Mouse (Mus musculus) kidney, embryonic 15.5 days (tissue): ENCODE results near the gene 3110082I17Rik. TPM values are rescaled to one million over a fixed set of nuclear protein-coding genes. Genes with fewer than 3 reads are reported as not detected.

Experiments used
- ATAC-seq: fragments of 200-750 bp; cut with Nextera tagmentation; replicated peaks from 2 replicates; pipeline ENCODE4 v1.8.0; 2017; ENCODE audit warnings: moderate TSS enrichment; ENCODE audit not compliant: low FRiP score
- H3K27ac ChIP-seq: fragments of 300-500 bp; sonication (generic); 2 replicates; pipeline ENCODE4 v1.5.1; 2015; ENCODE audit warnings: mild to moderate bottlenecking, inconsistent platforms
- H3K27me3 ChIP-seq: fragments of 300-500 bp; sonication (generic); 2 replicates; pipeline ENCODE4 v1.6.1; 2015; ENCODE audit warnings: inconsistent platforms
- H3K36me3 ChIP-seq: fragments of 300-500 bp; sonication (generic); 2 replicates; pipeline ENCODE4 v1.6.1; 2015; ENCODE audit warnings: inconsistent platforms
- H3K4me1 ChIP-seq: fragments of 300-500 bp; sonication (generic); 2 replicates; pipeline ENCODE4 v1.6.1; 2015; ENCODE audit warnings: inconsistent platforms
- H3K4me2 ChIP-seq: fragments of 300-500 bp; sonication (generic); 2 replicates; pipeline ENCODE4 v1.6.1; 2015; ENCODE audit warnings: moderate library complexity, mild to moderate bottlenecking, inconsistent platforms
- H3K4me3 ChIP-seq: fragments of 300-500 bp; sonication (generic); replicated peaks from 2 replicates; pipeline ENCODE4 v1.5.1; 2015; ENCODE audit warnings: mild to moderate bottlenecking, inconsistent platforms
- H3K9ac ChIP-seq: fragments of 300-500 bp; sonication (generic); 2 replicates; pipeline ENCODE4 v1.6.1; 2015; ENCODE audit warnings: mild to moderate bottlenecking, inconsistent platforms
- H3K9me3 ChIP-seq: fragments of 300-500 bp; sonication (generic); replicated peaks from 2 replicates; pipeline ENCODE4 v1.6.1; 2016; ENCODE audit warnings: inconsistent platforms
- WGBS: fragments of 180-500 bp; shearing (Covaris S2); methylation state at CpG from one replicate; pipeline ENCODE4 v1.1.7; 2015; ENCODE audit warnings: mixed read lengths; 5-methylcytosine and 5-hydroxymethylcytosine counted together
- polyA plus RNA-seq: library from polyadenylated mRNA; unstranded; fragments of >200 nt; fragmentation: Nextera tagmentation; extraction: Ambion mirVana; gene quantifications from 2 replicates; pipeline ENCODE4 v1.2.1, GENCODE M21; 2015

3110082I17Rik gene
- polyA plus RNA-seq, 1 experiment from 2014 or later, result 43.3 TPM

DNA sequence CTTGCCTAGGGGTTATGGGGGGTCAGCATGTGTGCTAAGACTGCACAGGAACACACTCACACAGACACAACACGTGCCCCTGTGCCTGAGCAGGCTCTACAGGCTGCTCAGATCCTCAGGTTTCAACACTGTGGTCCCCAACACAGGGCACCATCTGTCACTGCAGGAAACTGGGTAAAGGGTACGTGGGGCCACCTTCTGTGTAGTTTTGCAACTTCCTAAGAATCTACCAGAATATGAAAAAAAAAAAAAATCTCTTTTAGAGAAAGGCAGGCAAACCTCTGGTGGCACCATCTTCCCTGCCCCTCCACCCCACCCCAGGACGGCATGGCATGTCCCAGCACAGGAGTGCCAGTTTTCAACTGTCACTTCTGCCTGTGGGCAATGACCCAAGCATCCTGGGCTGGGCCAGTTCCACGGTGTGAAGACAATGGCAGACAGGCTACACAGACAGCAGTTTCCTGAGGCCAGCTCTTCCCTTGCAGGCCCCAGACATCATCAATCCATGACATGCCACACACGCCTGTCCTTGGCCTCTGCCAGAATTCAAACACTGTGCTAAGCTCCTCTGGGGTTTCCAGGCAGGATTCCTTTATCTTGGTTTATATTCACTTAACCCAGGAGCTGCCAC is 11.1 kb downstream of the 3110082I17Rik start:
- H3K36me3 ChIP-seq, result peaks cover 14% of the 10 kb centered on the region
- H3K9ac ChIP-seq, result no peak overlapping the region
- H3K4me1 ChIP-seq, result peaks cover 22% of the 10 kb centered on the region
- peak overlapping the region; percentile 57 for H3K27ac ChIP-seq
- H3K9me3 ChIP-seq, result no peaks in the 10 kb centered on the region
- 33% methylated on average over 5 of the region's 5 CpGs for WGBS
- peak; percentile 57 for ATAC-seq
- H3K4me3 ChIP-seq, result no peak overlapping the region
- no peak overlapping the region for H3K4me2 ChIP-seq
- H3K27me3 ChIP-seq, result no peaks in the 10 kb centered on the region

DNA sequence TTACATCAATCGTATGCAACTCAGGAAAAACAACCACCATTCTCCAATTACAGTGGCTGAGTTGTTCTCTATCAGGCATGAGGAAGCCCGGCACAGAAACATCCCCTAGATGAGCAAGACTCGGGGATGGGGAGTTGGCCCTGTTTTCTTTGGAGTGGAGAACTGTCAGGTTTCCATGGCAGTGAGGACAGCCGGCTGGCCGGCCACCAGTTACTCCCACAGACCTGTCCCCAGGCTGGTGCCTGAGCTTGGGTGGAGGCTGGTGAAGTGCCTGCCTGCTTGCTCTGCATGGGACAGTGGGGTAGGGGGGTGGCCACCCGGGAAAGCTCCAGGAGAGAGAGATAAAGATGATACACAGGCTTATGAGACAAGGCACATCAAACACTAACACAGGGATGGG is 12.3 kb downstream of the 3110082I17Rik start:
- H3K9ac ChIP-seq, result no peak overlapping the region
- H3K4me3 ChIP-seq, result no peak overlapping the region
- no peak for ATAC-seq
- no peaks in the 10 kb centered on the region for H3K9me3 ChIP-seq
- peaks cover 24% of the 10 kb centered on the region for H3K4me1 ChIP-seq
- no peaks in the 10 kb centered on the region for H3K27me3 ChIP-seq
- peak overlapping the region; percentile 54; the same call in 1 of the 2 replicates for H3K27ac ChIP-seq
- peaks cover 10% of the 10 kb centered on the region; the same call in 1 of the 2 replicates for H3K36me3 ChIP-seq
- 35% methylated on average over 6 of the region's 6 CpGs for WGBS
- no peak overlapping the region for H3K4me2 ChIP-seq

DNA sequence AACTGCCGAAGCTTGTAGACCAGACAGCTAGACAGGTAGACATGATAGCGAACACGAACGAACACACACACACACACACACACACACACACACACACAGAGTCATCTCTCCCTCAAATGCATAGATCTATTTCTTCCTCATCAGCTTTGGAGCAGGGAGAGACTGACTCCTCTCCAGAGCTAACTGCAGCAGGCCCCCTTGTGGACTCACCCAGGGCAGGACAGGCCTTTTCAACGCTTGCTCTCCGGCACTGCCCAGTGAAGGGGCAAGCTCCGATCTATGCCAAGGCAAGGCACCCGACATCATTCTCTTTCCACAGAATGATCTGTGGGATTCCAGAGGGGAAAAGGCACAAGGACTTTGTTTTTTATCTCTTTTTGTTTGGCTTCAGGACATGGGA is 15.1 kb downstream of the 3110082I17Rik start:
- H3K9ac ChIP-seq, result no peak overlapping the region
- WGBS, result 77% methylated on average over 8 of the region's 8 CpGs

DNA sequence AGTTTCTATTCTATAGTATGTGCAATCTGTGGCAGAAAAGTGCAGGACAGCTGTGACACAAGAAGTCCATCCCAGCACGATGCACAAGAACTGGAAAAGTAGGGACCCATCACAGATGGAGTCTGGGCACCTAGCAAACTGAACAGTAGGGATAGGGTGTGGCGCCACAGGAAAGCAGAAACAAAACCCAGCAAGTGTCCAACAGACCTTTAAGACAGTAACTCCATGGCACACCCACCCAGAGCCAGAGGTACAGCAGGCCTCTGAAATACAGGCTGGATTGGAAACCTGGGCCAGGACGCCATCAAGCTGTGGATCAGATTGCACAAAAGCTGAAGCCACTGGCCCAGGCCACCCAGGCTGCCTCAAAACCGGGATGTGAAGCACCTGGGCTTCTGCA is 17.4 kb downstream of the 3110082I17Rik start:
- no peaks in the 10 kb centered on the region for H3K9me3 ChIP-seq
- H3K36me3 ChIP-seq, result no peaks in the 10 kb centered on the region
- whole genome bisulfite sequencing, result 58% methylated on average over 4 of the region's 4 CpGs
- H3K9ac ChIP-seq, result no peak overlapping the region
- peaks cover 15% of the 10 kb centered on the region for H3K4me1 ChIP-seq
- no peak overlapping the region for H3K4me3 ChIP-seq
- no peak overlapping the region for H3K27ac ChIP-seq
- no peak overlapping the region for H3K4me2 ChIP-seq
- H3K27me3 ChIP-seq, result no peaks in the 10 kb centered on the region
- no peak for ATAC-seq

More for the DNA sequence above, 15.1 kb downstream of the 3110082I17Rik start:
- H3K4me1 ChIP-seq, result peaks cover 34% of the 10 kb centered on the region
- H3K4me2 ChIP-seq, result no peak overlapping the region
- H3K4me3 ChIP-seq, result no peak overlapping the region
- H3K27me3 ChIP-seq, result no peaks in the 10 kb centered on the region
- H3K9me3 ChIP-seq, result no peaks in the 10 kb centered on the region
- ATAC-seq, result no peak
- H3K36me3 ChIP-seq, result no peaks in the 10 kb centered on the region
- H3K27ac ChIP-seq, result no peak overlapping the region

DNA sequence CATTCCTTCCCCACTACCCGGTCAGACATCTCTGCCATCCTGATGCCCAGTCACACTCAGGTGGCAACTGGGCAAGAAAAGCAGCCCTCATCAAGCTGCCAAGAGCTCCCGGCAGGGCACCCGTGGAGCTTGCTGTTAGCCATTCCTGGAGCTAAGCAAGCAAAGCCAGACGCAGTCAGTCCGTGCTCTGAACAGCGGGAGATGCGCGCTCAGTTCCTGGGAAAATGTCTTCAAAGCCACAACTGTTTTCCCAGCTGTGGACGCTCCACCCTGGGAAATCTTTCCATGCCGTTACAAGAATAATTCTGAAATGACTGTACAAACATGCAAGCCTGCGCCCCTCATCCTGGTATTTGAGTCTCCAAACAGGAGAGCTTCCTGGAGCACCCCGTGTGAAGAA is 17.9 kb downstream of the 3110082I17Rik start:
- Histone ChIP-seq H3K4me3 (no peak overlapping the region), H3K27me3 (no peaks in the 10 kb centered on the region), H3K27ac (no peak overlapping the region), H3K4me2 (no peak overlapping the region), H3K9me3 (no peaks in the 10 kb centered on the region), H3K36me3 (no peaks in the 10 kb centered on the region), H3K9ac (no peak overlapping the region), H3K4me1 (peaks cover 12% of the 10 kb centered on the region; the same call in 1 of the 2 replicates)
- 64% methylated on average over 12 of the region's 12 CpGs for WGBS
- ATAC-seq, result no peak

DNA sequence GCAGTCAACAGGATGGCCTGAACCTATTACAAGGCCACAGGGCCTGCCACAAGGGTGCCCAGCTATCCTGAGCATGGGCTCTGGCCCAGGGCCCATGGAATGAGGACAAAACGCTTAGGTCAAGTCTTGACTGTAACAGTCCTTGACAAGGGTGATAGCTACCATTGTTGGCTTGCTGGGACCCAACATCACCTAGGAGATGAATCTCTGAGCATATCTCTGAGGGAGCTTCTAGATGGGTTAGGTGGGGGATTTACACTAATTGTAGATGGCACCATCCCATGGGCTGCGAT is 18.7 kb downstream of the 3110082I17Rik start:
- 88% methylated on average over 2 of the region's 2 CpGs for WGBS
- peaks cover 5% of the 10 kb centered on the region; the same call in 1 of the 2 replicates for H3K36me3 ChIP-seq
- no peak overlapping the region for H3K9ac ChIP-seq
- ATAC-seq, result no peak
- no peaks in the 10 kb centered on the region for H3K27me3 ChIP-seq
- H3K4me2 ChIP-seq, result no peak overlapping the region
- H3K27ac ChIP-seq, result no peak overlapping the region
- no peak overlapping the region for H3K4me3 ChIP-seq
- H3K4me1 ChIP-seq, result peaks cover 12% of the 10 kb centered on the region; the same call in 1 of the 2 replicates
- no peaks in the 10 kb centered on the region for H3K9me3 ChIP-seq

DNA sequence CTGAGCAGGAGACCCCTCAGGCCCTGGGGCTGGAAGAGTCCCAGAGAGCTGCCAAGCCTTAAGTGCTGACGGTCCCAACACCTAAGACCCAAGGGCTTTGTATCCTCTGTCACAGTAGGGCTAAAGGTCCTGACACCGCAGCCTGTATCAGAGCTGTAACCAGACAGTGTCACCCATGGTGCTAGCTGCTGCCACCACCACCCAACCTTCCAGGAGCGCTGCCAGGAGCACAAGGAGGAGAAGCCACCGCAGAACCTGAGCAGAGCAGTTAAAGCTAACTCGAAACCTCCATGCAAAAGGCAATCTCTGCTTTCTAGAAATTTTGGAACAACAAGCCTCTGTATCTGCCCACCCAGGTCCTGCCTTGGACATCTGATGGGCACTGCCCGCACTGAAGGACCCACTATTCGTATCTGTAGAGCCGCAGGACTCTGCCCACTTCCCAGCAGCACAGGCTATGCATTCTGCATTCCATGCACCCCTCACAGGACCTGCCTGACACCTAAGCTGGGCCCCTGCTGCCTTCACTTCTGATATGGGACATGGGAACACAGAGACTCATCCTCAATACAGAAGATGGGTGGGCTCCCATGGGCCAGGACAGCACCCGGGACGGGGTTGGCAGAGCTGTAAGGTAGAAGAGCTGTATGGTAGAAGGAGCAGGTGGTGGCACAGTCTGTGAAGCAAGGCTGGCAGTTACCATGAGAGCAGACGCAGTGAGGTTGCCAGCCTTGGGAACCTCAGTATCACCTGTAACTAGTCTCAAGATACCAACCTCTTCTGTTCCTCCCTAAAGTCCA is 19.2 kb downstream of the 3110082I17Rik start:
- H3K9ac ChIP-seq, result no peak overlapping the region
- no peaks in the 10 kb centered on the region for H3K27me3 ChIP-seq
- no peak overlapping the region for H3K4me2 ChIP-seq
- H3K36me3 ChIP-seq, result peaks cover 7% of the 10 kb centered on the region; the same call in 1 of the 2 replicates
- H3K4me1 ChIP-seq, result peaks cover 12% of the 10 kb centered on the region; the same call in 1 of the 2 replicates
- 96% methylated on average over 11 of the region's 11 CpGs for WGBS
- H3K9me3 ChIP-seq, result no peaks in the 10 kb centered on the region
- no peak for ATAC-seq
- no peak overlapping the region for H3K4me3 ChIP-seq
- no peak overlapping the region for H3K27ac ChIP-seq

DNA sequence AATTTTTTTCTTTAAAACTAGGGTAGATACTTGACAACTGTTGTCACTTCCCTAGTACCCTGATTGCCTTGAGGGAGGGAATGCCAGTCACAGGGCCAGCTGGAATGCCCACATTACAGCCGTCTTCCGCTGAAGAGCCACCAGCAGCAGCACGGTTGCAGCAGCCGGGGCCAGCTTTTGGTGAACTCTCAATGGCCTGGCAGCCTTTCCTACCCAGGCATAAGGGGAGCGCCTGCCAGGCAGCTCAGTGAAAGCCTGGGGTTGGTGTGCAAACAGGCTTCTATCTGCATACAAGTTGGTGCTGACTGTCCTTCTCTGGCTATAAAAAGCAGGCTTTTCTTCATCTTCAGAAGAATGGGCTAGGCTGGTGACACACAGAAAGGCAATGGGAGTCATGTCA is 19.9 kb downstream of the 3110082I17Rik start:
- H3K9me3 ChIP-seq, result no peaks in the 10 kb centered on the region
- H3K4me2 ChIP-seq, result no peak overlapping the region
- peaks cover 13% of the 10 kb centered on the region; the same call in 1 of the 2 replicates for H3K4me1 ChIP-seq
- no peaks in the 10 kb centered on the region for H3K27me3 ChIP-seq
- no peak overlapping the region for H3K4me3 ChIP-seq
- peaks cover 7% of the 10 kb centered on the region; the same call in 1 of the 2 replicates for H3K36me3 ChIP-seq
- 82% methylated on average over 5 of the region's 5 CpGs for WGBS
- no peak overlapping the region for H3K27ac ChIP-seq
- ATAC-seq, result no peak
- H3K9ac ChIP-seq, result no peak overlapping the region

DNA sequence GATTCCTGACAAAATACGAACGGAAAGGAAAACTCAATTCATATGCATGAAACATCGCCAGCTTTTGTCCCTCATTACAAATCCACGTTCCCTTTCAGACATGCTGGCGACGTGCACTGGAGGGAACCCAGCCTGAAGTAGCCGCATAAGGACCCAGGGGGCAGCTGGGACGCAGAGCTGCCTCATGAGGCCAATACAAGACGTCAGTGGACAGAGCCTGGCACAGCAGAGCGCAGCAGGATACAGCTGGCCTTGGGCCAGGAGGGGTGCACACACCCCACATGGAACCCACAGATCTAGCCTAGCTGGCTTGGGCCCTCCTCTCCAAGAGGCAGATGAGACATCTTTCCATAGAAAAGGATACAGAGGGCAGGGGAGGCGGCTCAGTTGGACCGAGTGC is 21.9 kb downstream of the 3110082I17Rik start:
- Histone ChIP-seq H3K27ac (no peak overlapping the region), H3K4me3 (no peak overlapping the region), H3K27me3 (no peaks in the 10 kb centered on the region), H3K9ac (no peak overlapping the region), H3K4me1 (peaks cover 25% of the 10 kb centered on the region), H3K9me3 (no peaks in the 10 kb centered on the region), H3K36me3 (peaks cover 7% of the 10 kb centered on the region; the same call in 1 of the 2 replicates), H3K4me2 (no peak overlapping the region)
- WGBS, result 89% methylated on average over 12 of the region's 12 CpGs
- no peak for ATAC-seq

DNA sequence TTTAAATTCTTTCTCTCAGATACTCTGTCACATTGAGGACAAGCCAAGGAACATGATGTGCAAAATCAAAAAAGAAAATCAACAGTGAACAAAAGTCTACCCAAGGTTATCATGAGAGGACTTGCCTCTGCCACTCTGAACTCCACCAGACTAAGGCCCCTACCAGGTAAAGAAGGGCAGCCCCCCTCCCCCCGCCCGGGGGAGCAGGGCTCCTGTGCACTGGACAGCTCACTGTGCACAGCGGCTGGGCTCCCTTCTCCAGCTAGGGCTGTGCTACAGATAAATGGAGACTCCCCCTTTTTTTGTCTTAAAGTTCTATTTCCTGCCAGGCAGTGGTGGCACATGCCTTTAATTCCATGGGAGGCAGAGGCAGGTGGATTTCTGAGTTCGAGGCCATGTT is 22.6 kb downstream of the 3110082I17Rik start:
- H3K27ac ChIP-seq, result no peak overlapping the region
- H3K9ac ChIP-seq, result no peak overlapping the region
- peaks cover 23% of the 10 kb centered on the region for H3K4me1 ChIP-seq
- no peaks in the 10 kb centered on the region for H3K9me3 ChIP-seq
- no peaks in the 10 kb centered on the region for H3K27me3 ChIP-seq
- 89% methylated on average over 4 of the region's 4 CpGs for WGBS
- ATAC-seq, result no peak
- H3K4me2 ChIP-seq, result no peak overlapping the region
- peaks cover 7% of the 10 kb centered on the region; the same call in 1 of the 2 replicates for H3K36me3 ChIP-seq
- H3K4me3 ChIP-seq, result no peak overlapping the region

DNA sequence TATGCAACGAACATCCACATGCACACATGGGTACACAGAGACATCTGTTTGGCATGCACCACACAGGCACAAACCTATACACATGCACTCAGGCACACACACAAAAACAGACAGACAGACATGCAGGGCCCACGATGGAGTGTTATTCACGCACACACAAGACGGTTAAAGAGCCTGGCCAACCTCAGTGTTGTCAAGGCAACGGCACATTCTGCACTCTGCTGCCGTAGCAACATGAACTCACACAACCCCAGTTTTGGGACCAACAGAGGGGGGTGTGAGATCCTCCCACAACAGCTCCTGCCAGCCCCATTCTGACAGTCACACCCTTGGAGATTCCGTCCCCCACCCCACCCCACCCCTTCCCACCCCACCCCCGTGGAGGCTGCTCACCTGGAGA is 25.4 kb downstream of the 3110082I17Rik start:
- H3K4me1 ChIP-seq, result peaks cover 42% of the 10 kb centered on the region
- no peak overlapping the region for H3K4me2 ChIP-seq
- no peak; the same call in 1 of the 2 replicates for ATAC-seq
- H3K9me3 ChIP-seq, result no peaks in the 10 kb centered on the region
- H3K27me3 ChIP-seq, result no peaks in the 10 kb centered on the region
- no peak overlapping the region for H3K9ac ChIP-seq
- 48% methylated on average over 8 of the region's 8 CpGs for WGBS
- H3K27ac ChIP-seq, result no peak overlapping the region
- H3K4me3 ChIP-seq, result no peak overlapping the region
- H3K36me3 ChIP-seq, result peaks cover 7% of the 10 kb centered on the region; the same call in 1 of the 2 replicates

DNA sequence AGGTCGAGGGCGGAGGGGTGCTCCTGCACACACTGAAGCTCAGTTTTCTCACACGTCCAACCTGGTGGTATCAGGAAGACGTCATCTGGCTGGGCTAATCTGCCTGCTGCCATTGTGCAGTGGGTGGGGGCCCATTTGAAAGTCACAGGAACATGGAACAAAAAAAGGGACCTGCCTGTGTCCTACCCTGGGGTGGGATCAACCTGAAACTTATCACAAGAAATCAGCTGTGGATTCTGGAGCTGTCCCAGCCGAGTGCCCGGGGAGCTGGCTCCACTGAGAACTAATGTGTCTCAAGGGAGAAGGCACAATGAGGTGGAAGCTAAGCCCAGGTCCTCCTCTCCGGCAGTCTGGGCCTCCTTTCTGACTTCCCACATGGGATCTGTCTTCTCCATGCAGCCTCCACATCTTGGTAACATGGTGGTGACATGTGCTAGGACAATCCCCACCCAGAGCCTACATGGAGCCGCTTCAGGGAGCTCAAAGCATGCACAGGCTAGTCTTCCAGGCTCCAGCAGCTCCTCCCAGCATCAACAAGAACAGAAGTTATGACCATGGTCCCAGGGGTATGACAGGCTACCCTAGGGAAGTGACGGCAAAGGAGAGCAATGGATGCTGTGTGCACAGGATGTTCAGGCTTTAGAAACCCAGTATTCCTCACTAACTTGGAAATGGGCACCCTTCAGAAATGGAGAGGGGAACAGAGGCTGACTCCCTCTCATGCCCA is 26.3 kb downstream of the 3110082I17Rik start:
- Histone ChIP-seq H3K9ac (no peak overlapping the region), H3K4me1 (peaks cover 51% of the 10 kb centered on the region), H3K27ac (no peak overlapping the region), H3K36me3 (peaks cover 7% of the 10 kb centered on the region; the same call in 1 of the 2 replicates), H3K4me3 (no peak overlapping the region), H3K4me2 (no peak overlapping the region), H3K9me3 (no peaks in the 10 kb centered on the region), H3K27me3 (no peaks in the 10 kb centered on the region)
- no peak for ATAC-seq
- 74% methylated on average over 9 of the region's 9 CpGs for WGBS
